Mouse (Mus musculus) bone marrow macrophage, adult 2 months (primary cell): ENCODE data around the gene Etl4.
"Not testable (repeated sequence)": the region's sequence is repeated elsewhere in the genome, so short reads cannot be mapped to it uniquely, and the experiment has no call there.

ENCODE experiments used
- CTCF ChIP-seq: IDR thresholded peaks from 2 replicates; pipeline ENCODE4 v1.5.1; 2012; ENCODE audit warnings: low read depth, mild to moderate bottlenecking, low read length, moderate library complexity
- POLR2A ChIP-seq: IDR thresholded peaks from 2 replicates; pipeline ENCODE4 v1.6.1; 2012; ENCODE audit warnings: mild to moderate bottlenecking, low read depth, low read length, borderline replicate concordance

- TF ChIP-seq POLR2A, CTCF: not testable (repeated sequence)
Measured at GRCm38 (mm10) chr2:20380874-20381273, 471.3 kb downstream of the Etl4 start.
